Mouse (Mus musculus) heart, postnatal 0 days (tissue): Measurements from ENCODE around the gene Cdc42ep5. TPM values are rescaled to one million over a fixed set of nuclear protein-coding genes. Genes with fewer than 3 reads are reported as not detected.

Experiments
- ATAC-seq: fragments of 200-750 bp; cut with Nextera tagmentation; 2 replicates; pipeline ENCODE4 v1.8.0; 2017; ENCODE audit warnings: low read depth, moderate number of reproducible peaks, moderate library complexity; ENCODE audit not compliant: insufficient read depth
- DNase-seq: peaks from one replicate; pipeline ENCODE4 v3.0.0-alpha.2; 2016; ENCODE audit warnings: low spot score
- H3K27ac ChIP-seq: fragments of 300-500 bp; sonication (generic); 2 replicates; pipeline ENCODE4 v1.5.1; 2014; ENCODE audit warnings: low read depth, mild to moderate bottlenecking
- H3K27me3 ChIP-seq: fragments of 300-500 bp; sonication (generic); 2 replicates; pipeline ENCODE4 v1.6.1; 2014; ENCODE audit warnings: low read length, mixed read lengths; ENCODE audit not compliant: control insufficient read depth, insufficient read depth
- H3K36me3 ChIP-seq: fragments of 300-500 bp; sonication (generic); replicated peaks from 2 replicates; pipeline ENCODE4 v1.6.1; 2014; ENCODE audit warnings: low read length, mixed read lengths; ENCODE audit not compliant: control insufficient read depth, insufficient read depth
- H3K4me1 ChIP-seq: fragments of 300-500 bp; sonication (generic); 2 replicates; pipeline ENCODE4 v1.6.1; 2014; ENCODE audit warnings: antibody characterized with exemption; ENCODE audit not compliant: control insufficient read depth, insufficient read depth
- H3K4me2 ChIP-seq: fragments of 300-500 bp; sonication (generic); 2 replicates; pipeline ENCODE4 v1.6.1; 2014; ENCODE audit warnings: low read depth, mild to moderate bottlenecking, low read length, moderate library complexity
- H3K4me3 ChIP-seq: fragments of 300-500 bp; sonication (generic); 2 replicates; pipeline ENCODE4 v1.5.1; 2014; ENCODE audit warnings: low read depth, low read length
- H3K9ac ChIP-seq: fragments of 300-500 bp; sonication (generic); replicated peaks from 2 replicates; pipeline ENCODE4 v1.6.1; 2014; ENCODE audit warnings: low read depth, low read length, mixed read lengths
- H3K9me3 ChIP-seq: fragments of 300-500 bp; sonication (generic); replicated peaks from 2 replicates; pipeline ENCODE4 v1.6.1; 2016; ENCODE audit warnings: low read length; ENCODE audit not compliant: control insufficient read depth
- CTCF ChIP-seq: IDR thresholded peaks from 2 replicates; pipeline ENCODE4 v1.5.1; 2016; ENCODE audit warnings: antibody characterized with exemption, control low read depth, low read depth
- EP300 ChIP-seq: IDR thresholded peaks from 2 replicates; pipeline ENCODE4 v1.6.1; 2016; ENCODE audit warnings: antibody characterized with exemption, low read depth
- WGBS: fragments of 180-500 bp; shearing (Covaris S2); extraction: QIAGEN DNeasy Blood & Tissue Kit; methylation state at CpG from one replicate; pipeline ENCODE4 v1.1.7; 2014; 5-methylcytosine and 5-hydroxymethylcytosine counted together
- polyA plus RNA-seq: library from polyadenylated mRNA; unstranded; fragments of >200 nt; fragmentation: Nextera tagmentation; extraction: Ambion mirVana; gene quantifications from 2 replicates; pipeline ENCODE4 v1.2.1, GENCODE M21; 2015
- total RNA-seq: library from RNA; depleted of rRNA; stranded (reverse); fragments of >200 nt; gene quantifications from 2 replicates; pipeline ENCODE4 v1.2.3, GENCODE M21; 2014; ENCODE audit warnings: low replicate concordance

Cdc42ep5 gene
- total and polyA plus RNA-seq, 2 experiments from 2014 or later, result 21.0 to 37.4 TPM

- Histone ChIP-seq H3K9me3 (no peaks in the 10 kb centered on the region), H3K9ac (no peak overlapping the region), H3K4me2 (no peak overlapping the region), H3K27ac (no peak overlapping the region), H3K4me1 (peaks cover 7% of the 10 kb centered on the region; the same call in 1 of the 2 replicates), H3K27me3 (no peaks in the 10 kb centered on the region), H3K4me3 (no peak overlapping the region), H3K36me3 (peaks cover 63% of the 10 kb centered on the region)
- WGBS, result 93% methylated on average over 5 of the region's 5 CpGs
- ATAC-seq (no peak), DNase-seq (no peak)
- no peak for TF ChIP-seq CTCF
- TF ChIP-seq EP300, result no peak
Observed at GRCm38 (mm10) chr7:4139391-4139790, 25.3 kb downstream of the Cdc42ep5 start.

- Histone ChIP-seq H3K9ac (no peak overlapping the region), H3K4me2 (no peak overlapping the region), H3K27ac (no peak overlapping the region), H3K4me3 (no peak overlapping the region), H3K9me3 (no peaks in the 10 kb centered on the region), H3K36me3 (peaks cover 56% of the 10 kb centered on the region), H3K27me3 (no peaks in the 10 kb centered on the region), H3K4me1 (peaks cover 7% of the 10 kb centered on the region; the same call in 1 of the 2 replicates)
- 85% methylated on average over 7 of the region's 7 CpGs for WGBS
- DNase-seq (no peak), ATAC-seq (no peak)
- no peak for TF ChIP-seq CTCF
Observed at GRCm38 (mm10) chr7:4138671-4139070, 26.0 kb downstream of the Cdc42ep5 start.

- peaks cover 7% of the 10 kb centered on the region; the same call in 1 of the 2 replicates for H3K4me1 ChIP-seq
- H3K4me2 ChIP-seq, result peak overlapping the region; percentile 74
- H3K4me3 ChIP-seq, result peak overlapping the region; percentile 58
- H3K9me3 ChIP-seq, result no peaks in the 10 kb centered on the region
- peaks cover 51% of the 10 kb centered on the region for H3K36me3 ChIP-seq
- DNase-seq, result no peak
- H3K27me3 ChIP-seq, result no peaks in the 10 kb centered on the region
- H3K9ac ChIP-seq, result 0 out of 2 replicates have a peak overlapping the region, but pooled peaks have one; percentile 73
- 83% methylated on average over 2 of the region's 2 CpGs for WGBS
- no peak for ATAC-seq
- TF ChIP-seq EP300 (no peak), CTCF (no peak)
- no peak overlapping the region for H3K27ac ChIP-seq
Observed at GRCm38 (mm10) chr7:4138181-4138580, 26.5 kb downstream of the Cdc42ep5 start.

GRCm38 (mm10) chr7:4137746-4138145 is 26.9 kb downstream of the Cdc42ep5 start:
- Histone ChIP-seq H3K9me3 (no peaks in the 10 kb centered on the region), H3K36me3 (peaks cover 46% of the 10 kb centered on the region), H3K9ac (peak overlapping the region; percentile 73), H3K4me2 (peak overlapping the region; percentile 74), H3K27me3 (no peaks in the 10 kb centered on the region), H3K4me3 (peak overlapping the region; percentile 58), H3K4me1 (peaks cover 7% of the 10 kb centered on the region; the same call in 1 of the 2 replicates), H3K27ac (no peak overlapping the region)
- TF ChIP-seq EP300 (no peak), CTCF (no peak)
- ATAC-seq (no peak), DNase-seq (no peak)
- 48% methylated on average over 3 of the region's 3 CpGs for WGBS

- ATAC-seq (peak; percentile 99), DNase-seq (peak; percentile 97)
- under 1% methylated on average over 78 of the region's 78 CpGs for whole genome bisulfite sequencing
- peak; percentile 5; the same call in 1 of the 2 replicates for TF ChIP-seq CTCF
- peak; percentile 93 for TF ChIP-seq EP300
- H3K9ac ChIP-seq, result peak within 1 kb of the TSS; percentile 73
- peak within 1 kb of the TSS; percentile 58 for H3K4me3 ChIP-seq
- peak within 1 kb of the TSS; percentile 80 for H3K4me2 ChIP-seq
- no peaks in the 10 kb centered on the region for H3K27me3 ChIP-seq
- no peaks in the 10 kb centered on the region for H3K9me3 ChIP-seq
- H3K27ac ChIP-seq, result peak within 1 kb of the TSS; percentile 94
- peaks cover 7% of the 10 kb centered on the region; the same call in 1 of the 2 replicates for H3K4me1 ChIP-seq
- peaks cover 39% of the 10 kb centered on the region for H3K36me3 ChIP-seq
Observed at GRCm38 (mm10) chr7:4136771-4137531, 27.7 kb downstream of the Cdc42ep5 start, which contains the start of gene Leng8. Gene Leng8 (plus strand): TSS chr7:4137039.
